Mouse (Mus musculus) midbrain, embryonic 16.5 days (tissue): ENCODE measurements around the gene Card19. TPM values are rescaled to one million over a fixed set of nuclear protein-coding genes. Genes with fewer than 3 reads are reported as not detected.

ENCODE experiments used
- ATAC-seq: fragments of 200-750 bp; cut with Nextera tagmentation; 2 replicates; pipeline ENCODE4 v1.8.0; 2017; ENCODE audit warnings: moderate TSS enrichment
- H3K27ac ChIP-seq: fragments of 300-500 bp; sonication (generic); 2 replicates; pipeline ENCODE4 v1.5.1; 2014; ENCODE audit warnings: mild to moderate bottlenecking, low read length, mixed read lengths
- H3K27me3 ChIP-seq: fragments of 300-500 bp; sonication (generic); 2 replicates; pipeline ENCODE4 v1.6.1; 2014; ENCODE audit warnings: low read depth, low read length, mixed read lengths; ENCODE audit not compliant: control insufficient read depth, insufficient read depth
- H3K36me3 ChIP-seq: fragments of 300-500 bp; sonication (generic); 2 replicates; pipeline ENCODE4 v1.6.1; 2014; ENCODE audit warnings: mild to moderate bottlenecking, low read length, moderate library complexity, mixed read lengths; ENCODE audit not compliant: control insufficient read depth, insufficient read depth
- H3K4me1 ChIP-seq: fragments of 300-500 bp; sonication (generic); 2 replicates; pipeline ENCODE4 v1.6.1; 2014; ENCODE audit warnings: mild to moderate bottlenecking, low read length, mixed read lengths; ENCODE audit not compliant: control insufficient read depth, insufficient read depth
- H3K4me2 ChIP-seq: fragments of 300-500 bp; sonication (generic); 2 replicates; pipeline ENCODE4 v1.6.1; 2014; ENCODE audit warnings: mild to moderate bottlenecking, low read length, mixed read lengths
- H3K4me3 ChIP-seq: fragments of 300-500 bp; sonication (generic); 2 replicates; pipeline ENCODE4 v1.5.1; 2014; ENCODE audit warnings: low read depth, mild to moderate bottlenecking, low read length, moderate library complexity, mixed read lengths
- H3K9ac ChIP-seq: fragments of 300-500 bp; sonication (generic); 2 replicates; pipeline ENCODE4 v1.6.1; 2014; ENCODE audit warnings: low read depth, low read length, mixed read lengths
- H3K9me3 ChIP-seq: fragments of 300-500 bp; sonication (generic); replicated peaks from 2 replicates; pipeline ENCODE4 v1.6.1; 2014; ENCODE audit warnings: mild to moderate bottlenecking, low read length, mixed read lengths; ENCODE audit not compliant: control insufficient read depth, poor library complexity, severe bottlenecking
- WGBS: fragments of 180-500 bp; shearing (Covaris S2); extraction: QIAGEN DNeasy Blood & Tissue Kit; methylation state at CpG from one replicate; pipeline ENCODE4 v1.1.7; 2014; 5-methylcytosine and 5-hydroxymethylcytosine counted together
- polyA plus RNA-seq: library from polyadenylated mRNA; unstranded; fragments of >200 nt; fragmentation: Nextera tagmentation; extraction: Ambion mirVana; gene quantifications from 2 replicates; pipeline ENCODE4 v1.2.1, GENCODE M21; 2015

Card19 gene
- polyA plus RNA-seq, 1 experiment from 2014 or later, result 27.6 TPM

DNA sequence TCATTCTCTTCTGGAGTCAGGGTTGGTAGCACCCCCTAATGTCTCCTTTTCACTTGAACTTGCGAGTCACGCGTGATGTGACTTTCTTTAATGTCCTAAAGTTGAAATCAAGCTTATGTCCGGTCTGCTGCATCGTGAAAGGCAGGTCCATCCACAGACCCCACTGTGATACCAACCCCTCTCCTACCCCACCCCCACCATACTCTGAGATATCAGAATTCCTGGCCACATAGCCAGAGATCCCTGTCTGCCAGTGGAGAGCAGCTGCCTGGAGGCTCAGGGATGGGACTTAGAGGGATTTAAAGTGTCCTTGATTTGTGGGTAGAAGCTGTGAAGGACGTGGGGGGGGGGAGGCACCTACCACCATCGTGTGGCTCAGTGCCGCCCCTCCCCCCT lies 32.6 kb upstream of the Card19 start, which contains the start of gene Susd3:
Susd3 (minus strand) TSS at position 240 of the 396 bp plus-strand sequence.
- peak within 1 kb of the TSS; percentile 31 for H3K4me3 ChIP-seq
- peak; percentile 22; the same call in 1 of the 2 replicates for ATAC-seq
- H3K9me3 ChIP-seq, result no peaks in the 10 kb centered on the region
- H3K36me3 ChIP-seq, result no peaks in the 10 kb centered on the region
- WGBS, result 18% methylated on average over 7 of the region's 8 CpGs
- H3K27ac ChIP-seq, result no peak within 1 kb of the TSS
- H3K4me2 ChIP-seq, result peak within 1 kb of the TSS; percentile 57
- peaks cover 23% of the 10 kb centered on the region for H3K27me3 ChIP-seq
- peak within 1 kb of the TSS; percentile 18; the same call in 1 of the 2 replicates for H3K9ac ChIP-seq
- H3K4me1 ChIP-seq, result peaks cover 2% of the 10 kb centered on the region; the same call in 1 of the 2 replicates

DNA sequence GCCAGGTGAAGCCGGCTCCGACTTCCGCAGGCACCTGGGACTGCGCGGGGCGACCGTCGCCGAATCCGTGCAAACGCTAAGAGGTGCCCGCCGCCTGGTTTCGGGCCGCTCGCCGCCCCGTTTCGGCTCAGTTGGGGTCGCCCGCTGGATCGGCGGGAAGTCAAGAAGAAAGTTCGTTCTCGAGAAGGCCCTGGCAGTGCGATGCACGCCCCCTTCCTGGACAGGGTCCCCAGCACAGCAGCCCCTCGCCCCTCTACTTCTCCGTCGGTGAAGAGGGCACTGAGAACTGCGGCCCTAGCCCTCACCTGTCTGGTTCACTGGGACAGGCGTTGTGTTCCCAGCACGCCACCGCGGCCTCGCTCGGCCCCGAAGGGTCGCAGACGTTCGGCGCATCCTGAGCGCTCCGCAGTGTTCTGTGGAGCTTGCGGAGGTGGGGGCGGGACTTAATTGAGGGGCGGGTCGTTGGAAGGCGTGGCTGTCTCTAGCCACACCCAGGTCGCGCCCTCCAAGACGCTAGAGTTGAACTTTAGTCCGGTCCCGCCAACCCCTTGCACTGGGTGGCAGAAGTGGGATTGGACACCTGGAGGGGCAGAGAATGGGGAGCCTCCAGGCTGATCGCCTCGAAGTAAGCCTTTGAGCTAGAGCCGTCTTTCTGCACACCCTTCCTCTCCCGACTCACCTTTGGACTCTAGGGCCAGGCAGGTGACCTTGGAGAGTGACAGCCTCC lies 32.1 kb upstream of the Card19 start:
- peaks cover 2% of the 10 kb centered on the region; the same call in 1 of the 2 replicates for H3K4me1 ChIP-seq
- H3K4me2 ChIP-seq, result peak overlapping the region; percentile 57
- H3K9me3 ChIP-seq, result no peaks in the 10 kb centered on the region
- no peak overlapping the region for H3K27ac ChIP-seq
- H3K36me3 ChIP-seq, result no peaks in the 10 kb centered on the region
- H3K4me3 ChIP-seq, result peak overlapping the region; percentile 31
- WGBS, result 2% methylated on average over 58 of the region's 58 CpGs
- peaks cover 23% of the 10 kb centered on the region for H3K27me3 ChIP-seq
- ATAC-seq, result peak; percentile 47
- peak overlapping the region; percentile 18; the same call in 1 of the 2 replicates for H3K9ac ChIP-seq

DNA sequence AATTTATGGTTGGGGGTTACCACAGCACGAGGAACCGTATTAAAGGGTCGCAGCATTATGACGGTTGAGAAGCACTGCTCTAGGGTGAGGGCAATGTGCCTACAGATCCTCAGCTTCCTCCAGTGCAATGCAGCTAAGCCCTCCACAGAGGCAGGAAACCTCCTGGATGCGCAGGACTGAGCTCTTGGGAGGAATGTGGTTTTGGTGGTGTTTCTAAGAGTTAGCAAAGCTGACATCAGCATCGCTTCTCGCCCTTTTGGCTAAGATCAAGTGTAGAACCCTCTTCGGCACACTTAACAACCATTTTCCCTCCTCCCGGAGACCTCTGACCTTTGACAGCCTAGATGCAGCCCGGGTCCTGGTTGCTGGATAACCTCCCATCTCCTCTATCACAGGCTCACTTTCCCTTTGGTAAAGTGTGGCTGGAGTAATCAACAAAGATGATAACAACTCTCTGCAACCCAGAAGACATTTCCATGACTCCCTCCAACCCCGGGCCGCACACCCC lies 31.4 kb upstream of the Card19 start:
- no peak overlapping the region for H3K27ac ChIP-seq
- no peaks in the 10 kb centered on the region for H3K9me3 ChIP-seq
- no peaks in the 10 kb centered on the region for H3K36me3 ChIP-seq
- WGBS, result 37% methylated on average over 12 of the region's 12 CpGs
- peak overlapping the region; percentile 31 for H3K4me3 ChIP-seq
- no peak for ATAC-seq
- peaks cover 23% of the 10 kb centered on the region for H3K27me3 ChIP-seq
- H3K4me1 ChIP-seq, result peaks cover 2% of the 10 kb centered on the region; the same call in 1 of the 2 replicates
- peak overlapping the region; percentile 18; the same call in 1 of the 2 replicates for H3K9ac ChIP-seq
- H3K4me2 ChIP-seq, result peak overlapping the region; percentile 57

DNA sequence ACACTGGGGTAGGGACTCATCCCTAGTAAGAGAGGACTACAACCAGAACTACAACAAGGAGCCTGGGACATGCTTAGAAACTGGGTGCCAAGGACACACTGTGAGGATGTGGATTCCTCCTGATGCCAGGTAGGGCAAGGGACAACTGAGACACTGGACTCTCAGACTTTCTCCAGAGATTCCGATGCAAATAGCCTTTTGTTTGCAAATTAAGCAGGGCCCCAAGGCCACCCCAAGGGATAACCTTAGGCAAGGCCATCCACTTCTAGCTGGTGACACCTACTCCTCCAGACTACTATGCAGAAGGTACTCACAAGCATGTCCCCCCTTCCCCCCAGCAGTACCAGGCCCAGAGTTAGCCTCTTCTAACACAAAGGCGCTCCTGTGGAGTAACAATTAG lies 30.8 kb upstream of the Card19 start:
- no peak for ATAC-seq
- Histone ChIP-seq H3K9ac (no peak overlapping the region), H3K9me3 (no peaks in the 10 kb centered on the region), H3K4me2 (no peak overlapping the region), H3K4me1 (peaks cover 2% of the 10 kb centered on the region; the same call in 1 of the 2 replicates), H3K36me3 (no peaks in the 10 kb centered on the region), H3K27ac (no peak overlapping the region), H3K27me3 (peaks cover 23% of the 10 kb centered on the region), H3K4me3 (no peak overlapping the region)
- WGBS, result 72% methylated on average over 2 of the region's 2 CpGs

DNA sequence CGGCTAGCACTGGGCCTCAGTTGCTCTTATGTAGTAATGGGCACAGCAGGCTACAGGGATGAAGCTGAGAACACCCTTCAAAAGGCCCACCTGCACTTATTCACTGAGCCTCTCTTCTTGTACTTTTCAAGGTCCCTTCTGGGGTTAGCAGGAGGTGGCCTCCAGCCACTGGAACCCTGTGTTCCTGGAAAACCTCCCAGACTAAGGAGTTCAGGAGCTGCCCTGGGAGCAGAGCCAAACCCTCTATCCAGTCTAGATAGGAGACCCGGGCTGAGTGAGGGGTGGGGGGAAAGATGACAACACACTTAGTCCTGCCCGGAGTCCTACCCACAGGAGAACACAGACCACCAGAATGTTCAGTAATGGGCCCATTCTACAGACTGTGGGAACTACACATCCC lies 30.2 kb upstream of the Card19 start:
- WGBS, result 85% methylated on average over 3 of the region's 3 CpGs
- Histone ChIP-seq H3K27me3 (peaks cover 23% of the 10 kb centered on the region), H3K27ac (no peak overlapping the region), H3K36me3 (no peaks in the 10 kb centered on the region), H3K4me2 (no peak overlapping the region), H3K4me1 (peaks cover 2% of the 10 kb centered on the region; the same call in 1 of the 2 replicates), H3K4me3 (no peak overlapping the region), H3K9me3 (no peaks in the 10 kb centered on the region), H3K9ac (no peak overlapping the region)
- ATAC-seq, result no peak

DNA sequence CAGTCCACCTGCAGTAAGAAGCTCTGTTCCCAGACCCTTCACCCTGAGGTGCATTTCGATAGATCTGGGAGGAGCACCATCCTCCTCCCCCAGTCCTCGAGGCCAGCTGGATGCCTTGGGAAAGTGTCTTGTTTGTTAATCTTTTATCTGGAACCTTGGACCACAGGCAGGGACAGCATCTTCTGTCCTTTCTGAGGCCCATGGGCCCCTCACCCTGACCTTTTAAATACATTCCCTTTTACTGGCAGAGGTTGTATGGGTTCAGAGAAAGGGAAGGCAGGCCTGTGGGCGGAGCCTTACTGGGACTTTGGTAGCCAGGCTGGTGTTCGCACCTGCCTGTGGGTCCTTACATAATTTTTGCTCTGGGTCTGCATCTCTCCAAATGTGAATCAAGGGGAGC lies 29.4 kb upstream of the Card19 start:
- peaks cover 23% of the 10 kb centered on the region for H3K27me3 ChIP-seq
- no peaks in the 10 kb centered on the region for H3K36me3 ChIP-seq
- WGBS, result 57% methylated on average over 4 of the region's 4 CpGs
- H3K4me2 ChIP-seq, result no peak overlapping the region
- no peak overlapping the region for H3K9ac ChIP-seq
- H3K4me1 ChIP-seq, result peaks cover 2% of the 10 kb centered on the region; the same call in 1 of the 2 replicates
- no peak overlapping the region for H3K27ac ChIP-seq
- no peaks in the 10 kb centered on the region for H3K9me3 ChIP-seq
- no peak for ATAC-seq
- H3K4me3 ChIP-seq, result no peak overlapping the region

DNA sequence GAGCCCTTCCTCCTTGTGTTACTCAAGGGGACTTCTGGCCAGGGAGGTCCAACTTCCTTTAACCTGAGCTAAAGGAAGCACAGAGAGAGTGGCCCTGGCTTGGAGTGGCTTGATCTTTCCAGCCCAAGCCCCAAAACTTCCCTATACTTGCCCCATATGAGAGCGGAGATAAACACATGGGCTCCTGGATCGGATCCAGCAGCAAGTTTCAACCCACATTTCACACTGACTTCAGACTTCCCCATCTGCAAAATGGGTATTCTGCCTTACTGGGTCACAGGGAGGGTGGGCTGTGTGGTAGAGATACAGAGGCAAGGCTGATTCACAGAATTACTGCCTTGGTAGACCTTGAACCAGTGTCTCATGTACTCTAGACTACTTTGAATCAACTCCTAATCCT lies 27.7 kb upstream of the Card19 start:
- no peak overlapping the region for H3K4me3 ChIP-seq
- WGBS, result 95% methylated on average over 2 of the region's 2 CpGs
- ATAC-seq, result no peak

DNA sequence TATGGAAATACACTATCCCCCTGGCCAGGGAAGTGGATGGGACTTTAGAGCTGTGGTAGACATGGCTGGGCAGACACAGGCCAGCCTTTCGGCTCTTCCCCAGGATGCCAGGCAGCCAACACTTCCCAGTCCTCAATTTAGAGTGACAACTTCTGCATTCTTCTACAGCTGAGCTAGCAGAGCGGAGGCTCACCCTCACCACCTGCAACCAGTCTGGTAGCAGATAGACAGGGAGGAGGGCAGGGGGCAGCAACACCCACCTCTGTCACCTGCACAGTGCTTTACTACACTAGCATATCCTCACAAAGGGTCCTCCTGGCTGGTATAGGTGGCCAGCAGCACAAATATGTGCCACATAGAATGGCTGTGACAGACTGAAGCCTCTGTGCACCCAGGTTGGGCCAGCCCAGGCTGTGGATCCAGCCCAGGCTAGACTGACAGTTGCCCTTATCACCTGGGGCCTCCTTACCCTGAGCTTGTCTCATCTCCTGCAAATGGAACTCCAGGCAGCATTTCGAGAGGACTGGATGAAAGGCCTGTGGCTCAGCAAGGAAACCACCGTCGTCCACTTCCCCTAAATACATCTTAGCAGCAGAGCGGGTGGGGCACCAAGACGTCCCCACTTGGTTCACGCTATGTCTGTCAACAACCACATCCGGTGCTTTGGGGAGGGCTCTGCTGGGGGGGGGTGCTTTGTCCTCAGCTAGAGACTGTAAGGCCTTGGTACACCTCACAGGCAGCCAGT lies 26.7 kb upstream of the Card19 start:
- Histone ChIP-seq H3K4me1 (no peaks in the 10 kb centered on the region), H3K4me3 (no peak overlapping the region), H3K4me2 (no peak overlapping the region), H3K36me3 (no peaks in the 10 kb centered on the region), H3K9ac (no peak overlapping the region), H3K27ac (no peak overlapping the region), H3K9me3 (no peaks in the 10 kb centered on the region), H3K27me3 (peaks cover 11% of the 10 kb centered on the region)
- ATAC-seq, result no peak
- 69% methylated on average over 9 of the region's 9 CpGs for WGBS

More for the DNA sequence above, 27.7 kb upstream of the Card19 start:
- H3K27ac ChIP-seq, result no peak overlapping the region
- H3K36me3 ChIP-seq, result no peaks in the 10 kb centered on the region
- peaks cover 21% of the 10 kb centered on the region for H3K27me3 ChIP-seq
- H3K4me1 ChIP-seq, result peaks cover 2% of the 10 kb centered on the region; the same call in 1 of the 2 replicates
- no peak overlapping the region for H3K9ac ChIP-seq
- no peak overlapping the region for H3K4me2 ChIP-seq
- no peaks in the 10 kb centered on the region for H3K9me3 ChIP-seq
